Mouse (Mus musculus): ENCODE measurements around the gene Wsb2.

GRCm38 (mm10) chr5:117356365-117357128, 557 bp upstream of the Wsb2 start:
- TF ChIP-seq CTCF (IDR thresholded peaks at IDR 0.05; ENCODE audit: extremely low read depth, insufficient read depth, insufficient read length, insufficient replicate concordance) (no peak), POLR2A (IDR thresholded peaks at IDR 0.05; ENCODE audit: low read depth, low read length) (no peak)
